Mouse (Mus musculus): Measurements from ENCODE around the gene Nell2.
A peak's percentile ranks its signal among the peaks of the same experiment; 100 is the strongest.
"Not testable (repeated sequence)": the region's sequence is repeated elsewhere in the genome, so short reads cannot be mapped to it uniquely, and the experiment has no call there.

The Nell2 gene

GRCm38 (mm10) chr15:95527948-95528861 is at the start of gene Nell2:
Gene Nell2 (minus strand): TSS chr15:95528559.
- peak; percentile 3 for DNase-seq

GRCm38 (mm10) chr15:95574661-95575060 is 46.3 kb upstream of the Nell2 start:
- DNase-seq: peak; percentile 39

GRCm38 (mm10) chr15:95569606-95570005 is 41.2 kb upstream of the Nell2 start:
- no peak for DNase-seq

- DNase-seq: no peak
Observed at GRCm38 (mm10) chr15:95565160-95565559, 36.8 kb upstream of the Nell2 start.

- DNase-seq: no peak
Observed at GRCm38 (mm10) chr15:95561303-95561702, 32.9 kb upstream of the Nell2 start.

- no peak for DNase-seq
Observed at GRCm38 (mm10) chr15:95550011-95550410, 21.7 kb upstream of the Nell2 start.

- DNase-seq: no peak
Observed at GRCm38 (mm10) chr15:95542632-95543031, 14.3 kb upstream of the Nell2 start.

- DNase-seq: no peak
Observed at GRCm38 (mm10) chr15:95536724-95537123, 8.4 kb upstream of the Nell2 start.

GRCm38 (mm10) chr15:95536230-95536629 is 7.9 kb upstream of the Nell2 start:
- DNase-seq: no peak

GRCm38 (mm10) chr15:95534644-95535043 is 6.3 kb upstream of the Nell2 start:
- no peak for DNase-seq

GRCm38 (mm10) chr15:95527461-95527947 is 855 bp downstream of the Nell2 start:
- no peak for DNase-seq

- DNase-seq: no peak
Observed at GRCm38 (mm10) chr15:95526626-95527411, 1.5 kb downstream of the Nell2 start.

GRCm38 (mm10) chr15:95525997-95526396 is 2.4 kb downstream of the Nell2 start:
- DNase-seq: no peak

GRCm38 (mm10) chr15:95518204-95518603 is 10.2 kb downstream of the Nell2 start:
- no peak for DNase-seq

- not testable (repeated sequence) for DNase-seq
Observed at GRCm38 (mm10) chr15:95513306-95513705, 15.1 kb downstream of the Nell2 start.

- no peak for DNase-seq
Observed at GRCm38 (mm10) chr15:95495666-95496065, 32.7 kb downstream of the Nell2 start.

- DNase-seq: no peak
Observed at GRCm38 (mm10) chr15:95495193-95495592, 33.2 kb downstream of the Nell2 start.

- DNase-seq: no peak
Observed at GRCm38 (mm10) chr15:95492201-95492600, 36.2 kb downstream of the Nell2 start.

- DNase-seq: no peak
Observed at GRCm38 (mm10) chr15:95489174-95489573, 39.2 kb downstream of the Nell2 start.

GRCm38 (mm10) chr15:95487961-95488360 is 40.4 kb downstream of the Nell2 start:
- no peak for DNase-seq

- no peak for DNase-seq
Observed at GRCm38 (mm10) chr15:95482002-95482401, 46.4 kb downstream of the Nell2 start.

- no peak for DNase-seq
Observed at GRCm38 (mm10) chr15:95481585-95481984, 46.8 kb downstream of the Nell2 start.

GRCm38 (mm10) chr15:95476440-95476839 is 51.9 kb downstream of the Nell2 start:
- no peak for DNase-seq

- no peak for DNase-seq
Observed at GRCm38 (mm10) chr15:95473976-95474375, 54.4 kb downstream of the Nell2 start.
